Mouse (Mus musculus): ENCODE results near the gene 3110082J24Rik. TPM values are rescaled to one million over a fixed set of nuclear protein-coding genes. Genes with fewer than 3 reads are reported as not detected.
A peak's percentile ranks its signal among the peaks of the same experiment; 100 is the strongest.

The 3110082J24Rik gene
- polyA plus RNA-seq, 1 experiment from 2014 or later, result 2.4 TPM

DNA sequence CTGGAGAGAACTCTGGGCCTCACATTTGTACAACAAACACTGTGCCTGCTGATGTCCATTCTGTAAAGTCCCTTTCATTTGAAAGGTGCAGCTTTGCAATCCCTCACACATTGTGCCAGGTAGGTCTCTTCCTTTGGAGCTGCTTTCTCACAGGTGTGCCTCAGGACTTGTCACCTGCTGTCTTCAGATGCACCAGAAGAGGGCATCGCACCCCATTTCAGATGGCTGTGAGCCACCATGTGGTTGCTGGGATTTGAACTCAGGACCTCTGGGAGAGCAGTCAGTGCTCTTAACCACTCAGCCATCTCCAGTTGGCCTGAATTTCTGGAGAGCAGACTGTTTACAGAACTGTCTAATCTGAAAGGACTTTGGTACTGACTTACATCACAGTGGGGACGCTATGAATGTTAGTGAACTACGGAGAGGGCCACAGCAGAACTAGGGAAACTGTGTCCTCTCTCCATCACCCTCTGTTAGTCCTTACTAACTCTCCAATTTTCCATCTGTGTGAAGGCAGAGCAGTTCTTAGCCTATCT is 6.7 kb upstream of the 3110082J24Rik start:
- H3K27ac ChIP-seq (replicated peaks), result no peak overlapping the region
- H3K9me3 ChIP-seq (replicated peaks), result no peaks in the 10 kb centered on the region
- H3K4me1 ChIP-seq, result peaks cover 65% of the 10 kb centered on the region
- H3K27me3 ChIP-seq (ENCODE audit: low read depth, poor library complexity, severe bottlenecking), result peaks cover 82% of the 10 kb centered on the region
- no peak overlapping the region for H3K4me3 ChIP-seq
- H3K36me3 ChIP-seq, result peaks cover 29% of the 10 kb centered on the region
- WGBS, result 81% methylated on average over 3 of the region's 3 CpGs
- DNase-seq (ENCODE audit: low spot score), result no peak

DNA sequence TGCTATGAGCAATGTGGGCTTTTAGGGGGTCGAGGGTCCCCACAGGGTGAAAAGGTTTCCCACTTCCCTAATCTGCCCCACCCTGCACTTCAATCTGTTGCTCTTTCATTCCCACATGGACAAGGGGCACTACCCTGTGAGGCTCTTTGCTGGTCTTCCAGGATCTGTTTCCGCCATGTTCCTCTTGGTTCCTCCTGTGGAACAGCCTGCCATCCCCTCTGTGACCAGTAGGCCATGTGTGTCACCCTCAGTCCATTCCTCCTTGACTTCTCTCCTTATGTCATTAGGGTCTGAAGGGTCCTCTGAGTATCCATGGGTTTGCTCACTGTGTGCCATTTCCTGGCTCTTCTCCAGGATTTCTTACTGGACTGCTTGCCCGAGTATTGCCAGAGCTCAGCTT is 5.9 kb upstream of the 3110082J24Rik start:
- 69% methylated on average over 3 of the region's 3 CpGs for WGBS
- Histone ChIP-seq H3K27me3 (ENCODE audit: low read depth, poor library complexity, severe bottlenecking) (peaks cover 86% of the 10 kb centered on the region), H3K4me3 (peak overlapping the region; percentile 46), H3K27ac (replicated peaks) (peak overlapping the region; percentile 86), H3K4me1 (peaks cover 73% of the 10 kb centered on the region), H3K9me3 (replicated peaks) (no peaks in the 10 kb centered on the region), H3K36me3 (peaks cover 21% of the 10 kb centered on the region)
- no peak for DNase-seq (ENCODE audit: low spot score)

DNA sequence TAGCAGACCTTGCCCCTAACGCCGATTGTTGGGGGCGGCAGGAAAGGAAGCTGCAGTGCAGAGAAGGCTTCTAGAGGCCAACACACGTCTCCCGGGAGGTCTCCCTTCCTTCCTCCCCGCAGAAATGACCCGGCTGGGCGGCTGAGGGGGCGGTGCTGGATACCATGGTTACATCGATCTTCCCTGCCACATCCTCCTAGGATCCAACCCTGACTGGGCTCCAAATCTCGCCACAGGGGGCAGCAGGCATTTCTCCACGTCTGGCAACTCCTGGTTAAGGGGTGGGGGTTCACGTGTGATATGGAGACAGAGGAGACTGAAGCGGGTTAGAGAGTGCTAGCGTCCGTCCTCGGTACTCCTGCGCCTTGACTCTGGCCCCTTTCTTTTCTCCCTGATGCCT is 5.2 kb upstream of the 3110082J24Rik start:
- peaks cover 14% of the 10 kb centered on the region for H3K36me3 ChIP-seq
- peak; percentile 87 for DNase-seq (ENCODE audit: low spot score)
- H3K4me3 ChIP-seq, result peak overlapping the region; percentile 46
- H3K27me3 ChIP-seq (ENCODE audit: low read depth, poor library complexity, severe bottlenecking), result peaks cover 86% of the 10 kb centered on the region
- peaks cover 80% of the 10 kb centered on the region for H3K4me1 ChIP-seq
- H3K27ac ChIP-seq (replicated peaks), result peak overlapping the region; percentile 86
- 1% methylated on average over 18 of the region's 18 CpGs for WGBS
- H3K9me3 ChIP-seq (replicated peaks), result no peaks in the 10 kb centered on the region

DNA sequence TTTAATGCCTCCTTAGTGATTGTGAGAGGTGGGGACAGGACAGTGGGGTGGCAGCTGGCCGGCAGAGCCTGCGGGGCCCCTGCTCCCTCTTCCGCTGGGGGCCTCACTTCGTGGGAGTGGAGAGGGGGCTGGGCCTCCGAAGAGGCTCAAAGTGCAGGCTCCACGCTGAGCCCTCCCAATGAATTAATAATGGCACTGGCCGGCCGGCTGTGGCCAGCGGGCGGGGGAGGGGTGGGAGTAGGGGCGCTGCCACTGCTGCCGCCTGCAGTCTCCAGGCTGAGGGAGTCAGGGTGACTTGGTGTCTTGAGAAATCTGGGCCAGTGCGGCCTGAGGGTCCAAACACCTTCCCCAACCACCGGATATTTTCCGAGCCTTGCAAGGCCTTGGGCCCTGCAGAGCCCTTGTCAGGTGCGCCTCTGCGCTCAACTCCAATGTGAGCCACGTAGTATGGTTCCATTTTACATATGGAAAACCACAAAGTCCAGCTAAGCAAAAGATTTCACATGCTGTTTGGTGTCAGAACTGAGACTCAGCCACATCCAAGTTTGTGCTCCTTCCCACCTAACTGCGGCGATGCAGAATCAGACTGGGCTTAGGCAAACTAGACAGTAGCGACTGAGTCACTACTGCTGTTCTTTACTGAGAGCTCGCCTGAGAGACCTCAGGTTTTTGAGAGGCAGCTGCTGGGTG is 4.6 kb upstream of the 3110082J24Rik start:
- H3K27me3 ChIP-seq (ENCODE audit: low read depth, poor library complexity, severe bottlenecking), result peaks cover 86% of the 10 kb centered on the region
- peak overlapping the region; percentile 46 for H3K4me3 ChIP-seq
- peaks cover 86% of the 10 kb centered on the region for H3K4me1 ChIP-seq
- DNase-seq (ENCODE audit: low spot score), result peak; percentile 73
- WGBS, result 1% methylated on average over 22 of the region's 22 CpGs
- 0 out of 2 replicates have a peak, but pooled peaks cover 8% of the 10 kb centered on the region for H3K36me3 ChIP-seq
- H3K9me3 ChIP-seq (replicated peaks), result no peaks in the 10 kb centered on the region
- peak overlapping the region; percentile 86 for H3K27ac ChIP-seq (replicated peaks)

DNA sequence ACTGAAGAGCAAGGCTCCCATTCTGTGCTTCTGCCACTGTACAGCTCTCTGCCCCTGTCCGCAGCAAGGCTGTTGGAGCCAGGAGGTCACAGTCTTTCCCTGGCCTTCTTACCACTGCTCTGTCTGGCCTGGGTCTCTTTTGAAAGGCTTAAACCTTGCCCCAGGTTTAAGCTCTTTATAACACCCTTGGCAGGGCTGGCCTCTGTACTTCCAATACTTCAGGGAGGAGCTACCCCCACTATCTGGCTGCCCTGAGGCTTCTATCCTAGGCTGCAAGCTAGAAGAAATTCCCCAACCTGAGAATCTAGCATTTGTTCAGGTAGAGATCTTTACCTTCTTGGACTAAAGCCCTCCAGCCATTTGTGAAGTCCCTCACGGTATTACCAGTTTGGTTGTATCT is 4.0 kb upstream of the 3110082J24Rik start:
- Histone ChIP-seq H3K27ac (replicated peaks) (peak overlapping the region; percentile 86), H3K9me3 (replicated peaks) (no peaks in the 10 kb centered on the region), H3K36me3 (0 out of 2 replicates have a peak, but pooled peaks cover 8% of the 10 kb centered on the region), H3K4me3 (peak overlapping the region; percentile 46), H3K27me3 (ENCODE audit: low read depth, poor library complexity, severe bottlenecking) (peaks cover 86% of the 10 kb centered on the region), H3K4me1 (peaks cover 92% of the 10 kb centered on the region)
- WGBS, result 13% methylated on average over 2 of the region's 2 CpGs
- peak; percentile 32 for DNase-seq (ENCODE audit: low spot score)

DNA sequence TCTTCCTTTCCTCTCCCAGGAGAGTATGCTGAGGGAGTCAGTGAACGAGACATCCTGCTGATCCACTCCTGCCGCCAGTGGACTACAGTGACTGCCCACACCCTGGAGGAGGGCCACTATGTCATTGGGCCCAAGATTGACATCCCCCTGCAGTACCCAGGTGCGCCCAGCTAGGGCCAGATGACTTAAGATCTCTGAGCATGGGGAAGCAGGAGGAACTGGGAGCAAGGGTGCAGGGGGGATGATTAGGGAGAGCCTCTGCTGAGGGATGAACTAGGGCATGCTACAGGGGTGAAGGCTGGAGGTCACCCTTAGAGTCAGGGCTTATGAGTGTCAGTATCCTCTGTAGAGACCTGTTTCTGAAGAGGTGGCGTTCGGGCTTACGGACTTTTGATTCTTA is 2.3 kb upstream of the 3110082J24Rik start:
- Histone ChIP-seq H3K27me3 (ENCODE audit: low read depth, poor library complexity, severe bottlenecking) (peaks cover 82% of the 10 kb centered on the region), H3K27ac (replicated peaks) (peak overlapping the region; percentile 89)

DNA sequence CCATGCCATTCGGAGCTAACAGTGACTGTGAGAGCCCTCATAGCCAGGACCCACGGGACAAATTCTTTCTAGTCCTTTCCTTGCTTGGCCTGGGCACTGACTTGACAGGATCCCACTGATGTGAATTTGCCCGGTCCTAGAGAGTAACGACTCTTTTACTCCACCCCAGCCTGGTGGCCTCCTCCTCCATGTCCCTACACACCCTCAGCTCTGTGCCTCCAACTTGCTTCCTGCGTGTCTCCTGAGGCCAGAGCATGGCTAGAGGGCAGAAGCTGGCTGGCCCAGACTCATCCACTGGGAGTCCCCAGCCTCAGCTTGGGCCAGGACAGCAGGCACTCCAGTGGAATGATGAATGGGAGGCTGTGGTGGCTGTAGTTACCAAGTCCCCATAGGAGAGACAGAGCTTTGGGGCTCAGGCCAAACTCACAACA is 1.7 kb upstream of the 3110082J24Rik start:
- no peaks in the 10 kb centered on the region for H3K9me3 ChIP-seq (replicated peaks)
- peak; percentile 55 for DNase-seq (ENCODE audit: low spot score)
- peaks cover 76% of the 10 kb centered on the region for H3K4me1 ChIP-seq
- peaks cover 77% of the 10 kb centered on the region for H3K27me3 ChIP-seq (ENCODE audit: low read depth, poor library complexity, severe bottlenecking)
- H3K4me3 ChIP-seq, result peak overlapping the region; percentile 71
- peak overlapping the region; percentile 89 for H3K27ac ChIP-seq (replicated peaks)
- H3K36me3 ChIP-seq, result 0 out of 2 replicates have a peak, but pooled peaks cover 3% of the 10 kb centered on the region
- WGBS, result 2% methylated on average over 5 of the region's 5 CpGs

More for the DNA sequence above, 2.3 kb upstream of the 3110082J24Rik start:
- H3K4me3 ChIP-seq, result peak overlapping the region; percentile 71
- 0 out of 2 replicates have a peak, but pooled peaks cover 6% of the 10 kb centered on the region for H3K36me3 ChIP-seq
- 53% methylated on average over 6 of the region's 6 CpGs for WGBS
- no peaks in the 10 kb centered on the region for H3K9me3 ChIP-seq (replicated peaks)
- H3K4me1 ChIP-seq, result peaks cover 79% of the 10 kb centered on the region
- no peak for DNase-seq (ENCODE audit: low spot score)

DNA sequence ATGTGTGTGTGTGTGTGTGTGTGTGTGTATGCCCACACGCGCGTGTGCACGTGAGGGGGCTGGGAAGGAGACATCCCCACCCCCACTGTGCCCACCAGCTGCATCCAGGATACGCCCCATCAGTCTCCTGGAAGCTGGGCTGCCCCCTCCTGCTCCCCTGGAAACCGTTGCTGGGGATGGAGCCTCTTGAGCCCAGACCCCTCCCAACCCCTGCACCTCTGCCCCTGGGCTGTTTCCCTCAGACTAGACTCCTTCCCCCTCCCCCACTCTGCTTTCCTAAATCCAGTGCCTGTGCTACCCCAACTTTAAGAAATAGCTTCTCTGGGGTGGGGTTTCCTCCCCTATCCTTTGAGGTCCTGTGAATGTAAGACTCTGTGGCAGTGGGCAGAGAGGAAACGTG is 1.3 kb upstream of the 3110082J24Rik start:
- Histone ChIP-seq H3K9me3 (replicated peaks) (no peaks in the 10 kb centered on the region), H3K27ac (replicated peaks) (peak overlapping the region; percentile 89), H3K4me1 (peaks cover 76% of the 10 kb centered on the region), H3K27me3 (ENCODE audit: low read depth, poor library complexity, severe bottlenecking) (peaks cover 73% of the 10 kb centered on the region), H3K4me3 (peak overlapping the region; percentile 71), H3K36me3 (no peaks in the 10 kb centered on the region)
- peak; percentile 82 for DNase-seq (ENCODE audit: low spot score)
- WGBS, result under 1% methylated on average over 7 of the region's 7 CpGs

DNA sequence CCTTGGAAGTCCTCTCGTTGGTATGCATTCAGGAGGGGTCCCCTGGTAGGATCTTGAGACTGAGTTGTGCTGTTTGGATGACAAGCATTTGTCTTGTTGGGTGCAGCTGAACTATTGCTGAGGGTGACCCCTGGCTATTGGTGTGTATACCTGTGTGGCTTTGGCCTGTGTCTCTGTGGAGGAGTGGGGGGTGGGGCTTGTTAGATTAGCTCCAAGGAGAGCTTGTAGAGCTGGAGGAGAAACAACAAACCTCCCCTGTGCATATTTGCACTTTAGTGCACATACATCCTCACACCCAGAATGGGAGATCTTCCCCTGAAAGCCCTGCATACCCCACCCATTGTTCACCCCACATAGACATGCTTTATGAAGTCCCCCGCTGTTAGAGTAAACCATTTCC is 870 bp upstream of the 3110082J24Rik start:
- peaks cover 73% of the 10 kb centered on the region for H3K4me1 ChIP-seq
- DNase-seq (ENCODE audit: low spot score), result no peak
- peak overlapping the region; percentile 89 for H3K27ac ChIP-seq (replicated peaks)
- peak overlapping the region; percentile 71 for H3K4me3 ChIP-seq
- peaks cover 69% of the 10 kb centered on the region for H3K27me3 ChIP-seq (ENCODE audit: low read depth, poor library complexity, severe bottlenecking)
- 18% methylated on average over 2 of the region's 2 CpGs for WGBS
- H3K36me3 ChIP-seq, result no peaks in the 10 kb centered on the region
- no peaks in the 10 kb centered on the region for H3K9me3 ChIP-seq (replicated peaks)

DNA sequence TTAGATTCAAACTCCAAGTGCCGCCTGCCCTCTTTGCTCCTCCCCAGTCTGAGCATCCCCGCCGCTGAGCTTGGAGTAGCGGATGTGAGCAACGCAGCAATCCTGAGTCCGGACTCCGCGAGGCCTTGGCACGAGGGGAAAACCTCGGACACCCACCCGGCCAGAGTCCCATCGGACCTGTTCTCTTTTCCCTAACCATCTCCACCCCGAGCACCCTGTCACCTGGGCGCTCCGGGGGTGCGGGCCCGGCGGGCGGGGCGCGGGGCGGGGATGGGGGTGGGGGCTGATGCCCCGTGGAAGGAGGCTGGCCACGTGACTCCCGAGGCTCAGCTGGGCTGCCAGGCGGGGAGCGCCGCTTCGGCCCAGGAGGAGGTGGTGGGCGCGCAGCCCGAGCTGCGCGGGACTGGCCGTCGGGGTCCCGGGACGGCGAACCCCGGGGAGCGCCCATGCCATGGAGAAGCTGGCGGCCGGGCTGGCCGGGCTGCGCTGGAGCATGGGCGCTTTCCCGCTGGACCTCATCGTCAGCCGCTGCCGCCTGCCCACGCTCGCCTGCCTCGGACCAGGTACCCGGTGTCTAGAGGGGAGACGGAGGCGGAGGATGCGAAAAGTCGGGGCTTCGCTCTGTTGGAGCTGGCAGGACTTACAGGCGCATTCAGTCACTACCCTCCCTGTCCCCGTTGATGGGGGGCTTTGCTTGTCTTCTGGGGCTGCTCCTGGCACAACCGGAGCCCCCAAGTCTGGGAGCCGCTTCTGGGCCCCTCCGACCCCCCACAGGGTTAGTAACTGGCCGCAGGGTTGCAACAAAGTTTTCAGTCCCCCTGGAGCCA is 832 bp downstream of the 3110082J24Rik start, which contains the start of gene Garem2:
Gene Garem2 (plus strand): TSS at position 321 of the 827 bp plus-strand sequence.
- peak; percentile 70 for DNase-seq (ENCODE audit: low spot score)
- Histone ChIP-seq H3K9me3 (replicated peaks) (no peaks in the 10 kb centered on the region), H3K36me3 (no peaks in the 10 kb centered on the region), H3K27ac (replicated peaks) (peak within 1 kb of the TSS; percentile 89), H3K4me3 (peak within 1 kb of the TSS; percentile 71), H3K4me1 (peaks cover 56% of the 10 kb centered on the region), H3K27me3 (ENCODE audit: low read depth, poor library complexity, severe bottlenecking) (peaks cover 64% of the 10 kb centered on the region)
- under 1% methylated on average over 65 of the region's 65 CpGs for WGBS

DNA sequence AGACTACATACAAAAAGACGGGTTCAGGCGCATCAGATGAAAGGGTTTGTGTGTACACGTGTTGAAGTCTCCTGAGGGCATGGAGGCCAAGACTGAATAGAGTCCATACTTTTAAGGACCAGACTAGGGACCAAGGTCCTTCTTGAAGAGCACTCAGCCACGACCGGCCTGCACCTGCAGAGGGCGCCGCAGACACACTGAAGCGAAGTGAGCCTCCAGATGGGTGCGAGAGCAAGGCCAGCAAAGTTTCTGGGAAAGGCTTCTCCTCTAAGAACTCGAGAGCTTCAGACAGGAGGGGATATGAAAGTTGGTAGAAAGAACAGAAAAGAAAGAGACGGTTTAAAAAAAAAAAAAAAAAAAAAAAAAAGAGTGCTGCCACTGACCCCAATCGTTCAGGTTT is 1.5 kb downstream of the 3110082J24Rik start:
- Histone ChIP-seq H3K9me3 (replicated peaks) (no peaks in the 10 kb centered on the region), H3K27ac (replicated peaks) (peak overlapping the region; percentile 89), H3K4me3 (peak overlapping the region; percentile 71), H3K4me1 (peaks cover 49% of the 10 kb centered on the region), H3K36me3 (no peaks in the 10 kb centered on the region), H3K27me3 (ENCODE audit: low read depth, poor library complexity, severe bottlenecking) (peaks cover 57% of the 10 kb centered on the region)
- WGBS, result under 1% methylated on average over 12 of the region's 12 CpGs
- peak; percentile 78 for DNase-seq (ENCODE audit: low spot score)

DNA sequence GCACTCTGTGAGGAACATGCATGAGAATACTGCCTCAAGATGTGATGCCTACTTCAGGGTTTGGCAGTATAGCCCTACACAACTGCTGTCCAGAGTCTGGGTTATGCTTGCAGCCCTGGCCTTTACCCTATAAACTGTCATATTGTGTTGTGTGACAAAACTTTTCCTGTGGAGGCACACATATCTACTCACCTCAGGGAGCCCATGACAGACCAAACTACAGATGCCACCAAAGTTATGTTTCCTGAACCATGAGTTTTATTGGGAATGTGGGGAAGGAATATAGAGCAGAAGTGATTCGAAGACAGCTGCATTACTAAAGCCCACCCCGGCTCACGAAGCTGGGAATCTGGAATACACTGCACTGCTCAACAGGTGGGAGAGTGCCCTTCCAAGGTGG is 2.5 kb downstream of the 3110082J24Rik start:
- H3K9me3 ChIP-seq (replicated peaks), result no peaks in the 10 kb centered on the region
- no peaks in the 10 kb centered on the region for H3K36me3 ChIP-seq
- peaks cover 39% of the 10 kb centered on the region for H3K4me1 ChIP-seq
- 84% methylated on average over 3 of the region's 3 CpGs for WGBS
- peaks cover 47% of the 10 kb centered on the region for H3K27me3 ChIP-seq (ENCODE audit: low read depth, poor library complexity, severe bottlenecking)
- H3K4me3 ChIP-seq, result no peak overlapping the region
- DNase-seq (ENCODE audit: low spot score), result no peak
- no peak overlapping the region for H3K27ac ChIP-seq (replicated peaks)
